Mouse (Mus musculus): ENCODE measurements at regions not wholly inside any gene's neighbourhood (a gene's known extent, or its start where the extent isn't known, plus 50 kb on each side); places are given as distances from the start of the nearest gene placed in this dataset.

DNA sequence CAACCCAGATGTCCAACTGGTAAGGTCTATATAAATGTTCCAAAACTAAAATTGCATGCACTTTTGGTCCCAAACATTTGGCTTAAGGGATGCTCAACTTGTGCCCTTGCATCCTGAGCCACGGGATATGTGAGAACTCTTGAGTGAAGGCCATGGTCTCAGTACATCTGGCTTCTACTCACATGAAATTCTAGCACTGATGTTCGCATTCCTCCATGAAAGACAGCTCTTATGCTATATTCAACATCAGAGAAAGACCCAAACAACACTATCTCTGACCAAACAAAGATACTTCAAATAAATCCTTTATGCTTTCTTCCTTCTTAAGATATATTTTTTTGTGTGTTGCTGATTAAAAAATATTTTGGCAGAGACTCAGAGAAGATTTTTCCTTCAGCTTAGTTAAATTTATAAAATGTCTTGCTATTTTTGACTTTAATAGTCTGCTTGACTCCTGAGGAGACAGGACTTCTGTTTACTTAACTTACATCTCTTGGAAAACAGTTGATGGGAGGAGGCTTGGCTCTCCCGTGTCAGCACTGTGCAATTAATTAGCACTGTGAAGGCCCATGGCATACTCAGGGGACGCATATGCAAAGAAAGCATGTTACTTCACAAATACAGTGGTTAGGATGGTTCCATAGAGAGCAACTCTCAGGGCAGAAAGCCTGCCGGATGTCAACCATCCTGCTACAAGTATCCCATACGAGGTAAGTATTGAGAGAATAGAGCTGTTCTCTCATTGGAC, 230.9 kb downstream of the Gm19410 start:
- TF ChIP-seq CTCF (IDR thresholded peaks at IDR 0.05; ENCODE audit: low read depth): no peak
- no peak for TF ChIP-seq EP300 (IDR thresholded peaks at IDR 0.05; ENCODE audit: low read depth)

Measured in liver, embryonic 14.5 days (tissue).